Mouse (Mus musculus): Measurements from ENCODE around the gene Tbx10.
A peak's percentile ranks its signal among the peaks of the same experiment; 100 is the strongest.
"Not testable (repeated sequence)": the region's sequence is repeated elsewhere in the genome, so short reads cannot be mapped to it uniquely, and the experiment has no call there.

Tbx10 gene

GRCm38 (mm10) chr19:3992416-3992815 lies at the start of gene Tbx10:
Gene Tbx10 (plus strand): TSS chr19:3992752.
- no peak for DNase-seq (ENCODE audit: low spot score)

DNA sequence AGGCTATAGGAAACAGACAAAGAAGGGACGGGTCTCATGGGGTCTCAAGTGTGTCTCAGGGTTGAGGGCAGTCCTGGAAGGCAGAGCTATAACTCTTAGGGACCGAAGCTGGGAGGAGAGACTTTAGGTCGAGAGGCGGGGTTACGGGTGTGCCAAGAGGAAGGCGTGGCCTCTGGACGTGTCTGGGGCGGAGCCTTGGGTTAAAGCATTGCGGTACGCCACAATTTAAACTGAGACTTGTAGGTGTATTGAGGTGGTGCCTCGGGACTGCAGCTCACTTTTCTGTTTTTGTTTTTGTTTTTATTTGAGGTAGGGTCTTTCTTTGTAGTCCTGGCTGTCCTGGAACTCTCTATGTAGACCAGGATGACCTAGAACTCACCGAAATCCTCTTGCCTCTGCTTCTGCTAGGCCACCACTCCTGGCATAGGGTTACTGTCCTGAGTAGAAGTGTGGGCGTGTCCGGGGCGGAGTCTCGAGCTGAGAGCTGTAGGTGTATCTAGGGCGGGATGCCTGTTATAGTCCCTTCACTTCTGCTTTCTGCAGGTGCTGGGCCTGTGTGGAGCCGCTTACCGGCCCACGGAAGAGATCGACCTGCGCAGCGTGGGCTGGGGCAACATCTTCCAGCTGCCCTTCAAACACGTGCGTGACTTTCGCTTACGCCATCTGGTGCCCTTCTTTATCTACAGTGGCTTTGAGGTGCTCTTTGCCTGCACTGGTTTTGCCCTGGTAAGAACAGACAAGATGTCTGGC lies 49.4 kb upstream of the Tbx10 start:
- no peak for DNase-seq (ENCODE audit: low spot score)

- no peak for DNase-seq (ENCODE audit: low spot score)
These were observed 46.5 kb upstream of the Tbx10 start for GRCm38 (mm10) chr19:3945872-3946564.

- peak; percentile 53 for DNase-seq (ENCODE audit: low spot score)
These were observed 45.8 kb upstream of the Tbx10 start for GRCm38 (mm10) chr19:3946715-3947114.

DNA sequence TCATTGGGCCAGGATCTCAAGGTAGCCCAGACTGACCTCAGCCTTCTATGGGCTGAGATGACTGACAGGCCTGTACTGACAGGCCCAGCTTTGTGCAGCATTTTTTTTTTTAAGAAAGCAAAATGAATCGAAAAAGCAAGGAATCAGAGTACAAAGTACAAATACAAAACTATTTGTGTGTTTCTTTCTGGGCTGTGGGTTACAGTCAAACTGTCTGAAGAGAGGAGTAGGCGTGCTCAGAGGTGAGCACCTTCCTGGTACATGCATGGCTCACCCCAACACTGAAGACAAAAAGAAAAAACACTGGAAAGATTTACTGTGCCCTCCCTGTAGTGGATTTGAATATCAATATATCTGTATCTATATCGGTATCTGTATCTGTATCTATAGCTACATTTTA lies 44.7 kb upstream of the Tbx10 start:
- no peak for DNase-seq (ENCODE audit: low spot score)

- DNase-seq (ENCODE audit: low spot score), result no peak
These were observed 44.0 kb upstream of the Tbx10 start for GRCm38 (mm10) chr19:3948546-3948945.

DNA sequence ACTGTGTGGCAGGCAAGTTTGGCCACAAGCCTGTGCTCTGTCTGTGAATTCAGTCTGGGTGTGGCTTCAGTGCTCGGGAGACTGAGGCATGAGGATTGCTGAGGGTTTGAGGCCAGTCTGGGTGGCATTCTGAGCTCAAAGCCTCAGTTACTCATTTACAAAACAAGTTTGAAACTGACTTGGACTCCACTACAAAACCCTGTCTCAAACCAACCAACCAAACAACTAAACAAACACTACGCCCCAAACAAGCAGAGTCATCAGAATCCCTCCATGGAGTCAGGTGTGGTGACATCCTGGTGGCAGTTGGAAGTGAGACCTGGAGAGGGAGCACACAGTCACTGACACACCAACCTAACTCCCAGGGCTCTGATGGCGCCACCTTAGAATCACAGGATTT lies 42.2 kb upstream of the Tbx10 start:
- DNase-seq (ENCODE audit: low spot score), result no peak

- DNase-seq (ENCODE audit: low spot score), result no peak
These were observed 41.1 kb upstream of the Tbx10 start for GRCm38 (mm10) chr19:3951461-3951860.

DNA sequence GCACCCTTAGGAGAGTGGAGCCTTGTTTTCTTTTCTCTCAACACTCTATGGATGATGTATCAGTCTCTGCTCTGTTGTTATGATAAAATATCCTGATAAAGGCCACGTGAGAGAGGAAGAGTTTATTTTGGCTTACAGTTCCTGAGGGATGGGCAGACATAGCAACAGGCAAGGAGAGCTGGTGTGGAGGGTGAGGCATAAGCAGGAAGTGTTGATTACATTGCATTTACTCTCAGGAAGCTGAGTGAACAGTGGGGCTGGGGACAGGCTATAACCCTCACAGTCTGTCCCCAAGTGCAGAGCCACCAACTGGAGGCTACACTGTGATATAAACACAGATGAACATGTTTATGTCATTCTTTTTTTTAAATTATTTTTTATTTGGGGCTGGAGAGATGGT lies 40.5 kb upstream of the Tbx10 start:
- DNase-seq (ENCODE audit: low spot score), result no peak

DNA sequence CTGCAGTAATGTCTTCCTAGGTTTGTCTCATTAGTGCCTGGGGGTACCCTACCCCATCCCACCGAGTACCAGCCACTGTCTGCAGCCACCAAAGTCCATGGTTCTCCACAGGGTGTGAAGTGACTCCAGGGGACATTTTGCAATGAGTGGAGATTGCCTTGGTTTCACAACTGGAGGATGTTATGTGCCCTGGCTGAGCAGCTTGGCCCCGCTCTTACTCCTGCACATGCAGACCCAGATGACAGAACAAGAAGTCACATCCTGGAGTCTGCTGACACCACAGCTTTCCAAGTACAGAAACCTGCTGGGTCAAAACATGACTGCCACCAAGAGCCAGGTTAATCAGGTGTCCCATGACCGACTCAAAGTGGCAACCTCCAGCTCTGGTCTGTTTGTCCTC lies 37.5 kb upstream of the Tbx10 start:
- DNase-seq (ENCODE audit: low spot score), result no peak

DNA sequence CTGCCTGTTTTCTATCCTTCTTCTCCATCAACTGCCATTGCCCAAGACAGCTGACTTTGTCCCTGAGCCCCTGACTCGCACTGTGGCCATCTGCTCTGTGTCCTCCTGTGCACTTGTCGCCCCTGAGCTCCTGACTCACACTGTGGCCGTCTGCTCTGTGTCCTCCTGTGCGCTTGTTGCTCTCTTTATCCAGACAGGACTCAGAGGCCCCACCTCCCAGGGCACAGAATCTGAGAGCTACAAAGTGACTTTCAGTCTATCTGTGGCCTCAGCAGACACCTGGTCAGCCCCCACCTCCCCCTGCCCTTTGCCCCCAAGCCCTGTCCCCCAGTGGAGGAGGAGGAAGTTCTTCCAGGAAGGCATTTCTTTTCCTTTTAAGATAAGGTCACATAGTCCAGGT lies 36.7 kb upstream of the Tbx10 start:
- DNase-seq (ENCODE audit: low spot score), result no peak

DNA sequence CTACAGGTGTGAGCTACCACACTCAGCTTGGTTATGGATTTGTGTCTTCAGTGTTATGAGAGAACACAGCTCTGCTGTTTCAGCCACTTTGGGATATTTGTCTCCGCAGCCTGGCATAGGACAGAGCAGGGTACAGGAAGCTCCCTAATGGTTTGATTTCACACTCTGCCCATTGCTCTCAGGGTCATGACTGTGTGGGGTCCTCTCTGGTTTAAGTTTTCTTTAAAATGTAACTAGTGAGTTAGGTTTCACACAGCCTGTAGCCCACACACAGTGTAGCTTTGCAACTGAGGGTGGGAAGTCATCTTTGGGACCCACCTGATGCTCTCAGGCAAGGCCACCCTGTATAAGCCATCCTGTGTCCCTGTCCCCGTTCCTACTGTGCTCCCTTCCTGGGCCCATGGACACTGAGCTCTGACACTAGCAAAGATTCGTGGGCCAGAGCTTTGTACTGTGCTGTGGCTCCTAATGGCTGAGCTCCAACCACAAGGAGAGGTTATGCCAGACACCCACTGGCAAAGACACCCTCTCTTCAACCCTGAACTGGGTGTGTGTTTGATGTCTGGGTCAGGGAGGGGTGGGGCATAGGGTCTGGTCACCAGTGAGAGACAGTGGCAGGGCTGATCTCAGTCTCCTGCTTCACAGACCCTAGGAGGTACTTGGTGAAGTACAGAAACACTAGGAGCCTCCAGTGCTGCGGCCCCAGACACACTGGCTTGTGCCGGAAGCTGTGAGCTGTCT lies 35.1 kb upstream of the Tbx10 start:
- DNase-seq (ENCODE audit: low spot score), result not testable (repeated sequence)

GRCm38 (mm10) chr19:3958470-3958869 lies 34.1 kb upstream of the Tbx10 start, which contains the start of gene Aldh3b3:
Gene Aldh3b3 (plus strand): TSS chr19:3958645.
- no peak for DNase-seq (ENCODE audit: low spot score)

GRCm38 (mm10) chr19:3959030-3959429 lies 33.5 kb upstream of the Tbx10 start:
- DNase-seq (ENCODE audit: low spot score), result no peak

- no peak for DNase-seq (ENCODE audit: low spot score)
These were observed 32.3 kb upstream of the Tbx10 start for GRCm38 (mm10) chr19:3960211-3960610.

DNA sequence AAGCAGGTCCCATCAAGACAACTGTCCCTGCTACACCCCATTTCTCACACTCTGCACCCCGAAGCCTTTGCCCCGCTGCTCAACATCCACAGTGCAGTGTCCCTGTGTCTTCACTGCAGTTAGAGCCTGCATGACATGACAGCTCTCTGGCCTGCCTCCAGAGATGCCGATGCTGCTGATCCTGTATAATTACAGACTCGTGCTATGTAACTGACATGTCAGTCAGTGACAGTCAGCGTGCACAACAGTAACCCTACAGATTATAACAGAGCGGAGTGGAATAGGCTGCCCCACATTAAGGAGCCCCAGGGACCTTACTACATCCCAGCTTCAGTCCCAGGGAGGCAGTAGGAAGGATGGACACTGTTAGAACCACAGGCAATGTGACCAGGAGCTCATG lies 30.7 kb upstream of the Tbx10 start:
- not testable (repeated sequence) for DNase-seq (ENCODE audit: low spot score)

DNA sequence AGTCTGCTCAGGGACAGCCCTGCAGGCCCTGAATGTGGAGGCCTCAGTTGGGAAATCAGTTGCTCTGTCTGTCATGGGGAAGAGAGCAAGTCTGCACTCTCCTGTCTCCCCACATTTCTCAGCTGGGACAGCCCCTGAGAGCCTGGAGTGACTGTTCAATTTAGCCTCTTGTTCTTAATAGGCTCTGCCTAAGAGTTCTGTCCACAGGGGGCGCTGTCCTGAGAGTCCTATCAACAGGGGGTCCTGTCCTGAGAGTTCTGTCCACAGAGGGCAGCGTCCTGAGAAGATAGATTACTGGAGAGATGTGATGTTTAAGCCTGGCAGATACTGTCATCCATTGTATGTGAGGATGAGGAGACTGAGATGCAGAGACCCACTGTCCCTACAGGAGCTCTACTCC lies 30.1 kb upstream of the Tbx10 start:
- DNase-seq (ENCODE audit: low spot score), result no peak

DNA sequence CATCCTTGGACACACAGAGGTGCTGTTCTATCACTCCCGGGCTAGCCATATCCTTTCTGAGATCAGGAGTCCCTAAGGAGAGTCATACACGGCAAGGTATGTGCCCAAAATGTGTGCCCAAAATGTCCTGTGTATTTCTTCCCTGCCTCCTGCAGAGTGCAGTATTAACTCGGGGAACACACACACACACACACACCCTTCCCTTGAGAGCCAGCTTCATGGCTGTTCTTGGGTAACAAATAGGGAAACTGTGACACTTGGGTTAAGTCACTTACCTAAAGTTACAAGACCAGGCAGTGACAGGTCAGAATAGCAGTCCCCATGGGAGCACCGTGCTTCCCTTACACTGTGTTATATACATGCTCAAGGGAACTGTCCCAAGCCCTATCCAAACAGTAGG lies 28.5 kb upstream of the Tbx10 start:
- no peak for DNase-seq (ENCODE audit: low spot score)

- DNase-seq (ENCODE audit: low spot score), result no peak
These were observed 26.0 kb upstream of the Tbx10 start for GRCm38 (mm10) chr19:3966330-3967075.

- no peak for DNase-seq (ENCODE audit: low spot score)
These were observed 25.3 kb upstream of the Tbx10 start for GRCm38 (mm10) chr19:3967258-3967657.

DNA sequence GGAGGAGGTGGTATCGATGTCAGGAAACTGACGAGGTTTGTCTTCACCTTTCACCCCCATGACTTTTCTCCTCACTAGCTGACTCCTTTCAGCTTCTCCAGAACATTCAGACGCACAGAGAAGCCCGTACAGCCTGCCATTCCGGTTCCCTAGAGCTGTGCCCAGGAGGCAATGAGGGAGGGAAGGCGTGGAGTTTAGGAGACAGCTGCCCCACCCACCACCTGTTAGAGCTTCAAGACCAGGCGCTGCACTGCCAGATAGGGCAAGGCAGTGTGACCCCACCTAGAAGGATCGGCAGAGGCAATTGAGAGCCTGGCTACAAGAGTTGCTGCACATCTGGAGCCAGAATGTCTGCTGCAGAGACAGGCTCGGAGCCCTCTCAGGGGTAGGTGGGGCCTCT lies 20.3 kb upstream of the Tbx10 start, which contains the start of gene Aldh3b2:
TSS of gene Aldh3b2 (plus strand) at position 100 of the 400 bp plus-strand sequence.
- no peak for DNase-seq (ENCODE audit: low spot score)

- not testable (repeated sequence) for DNase-seq (ENCODE audit: low spot score)
These were observed 17.9 kb upstream of the Tbx10 start for GRCm38 (mm10) chr19:3974608-3975007.

Measured in layer of hippocampus, adult 9-10 months (tissue).